Mouse (Mus musculus) liver, postnatal 0 days (tissue): ENCODE results near the gene Pcdh9. TPM values are rescaled to one million over a fixed set of nuclear protein-coding genes. Genes with fewer than 3 reads are reported as not detected.

ENCODE experiments used
- ATAC-seq: fragments of 200-750 bp; cut with Nextera tagmentation; 2 replicates; pipeline ENCODE4 v1.8.0; 2017; ENCODE audit warnings: mild to moderate bottlenecking, moderate library complexity
- DNase-seq: peaks from one replicate; pipeline ENCODE4 v3.0.0-alpha.2; 2016
- H3K27ac ChIP-seq: fragments of 300-500 bp; sonication (generic); 2 replicates; pipeline ENCODE4 v1.5.1; 2014; ENCODE audit warnings: antibody characterized with exemption, moderate library complexity, mild to moderate bottlenecking, low read depth
- H3K27me3 ChIP-seq: fragments of 300-500 bp; sonication (generic); 2 replicates; pipeline ENCODE4 v1.6.1; 2014; ENCODE audit warnings: low read length, control low read depth, mixed read lengths; ENCODE audit not compliant: insufficient read depth
- H3K36me3 ChIP-seq: fragments of 300-500 bp; sonication (generic); replicated peaks from 2 replicates; pipeline ENCODE4 v1.6.1; 2014; ENCODE audit warnings: mild to moderate bottlenecking, control low read depth, low read length, moderate library complexity, mixed read lengths; ENCODE audit not compliant: insufficient read depth
- H3K4me1 ChIP-seq: fragments of 300-500 bp; sonication (generic); 2 replicates; pipeline ENCODE4 v1.6.1; 2014; ENCODE audit warnings: antibody characterized with exemption, mild to moderate bottlenecking, control low read depth; ENCODE audit not compliant: insufficient read depth
- H3K4me2 ChIP-seq: fragments of 300-500 bp; sonication (generic); 2 replicates; pipeline ENCODE4 v1.6.1; 2014; ENCODE audit warnings: low read depth, mild to moderate bottlenecking, low read length, moderate library complexity, mixed read lengths
- H3K4me3 ChIP-seq: fragments of 300-500 bp; sonication (generic); 2 replicates; pipeline ENCODE4 v1.5.1; 2014; ENCODE audit warnings: low read depth, low read length
- H3K9ac ChIP-seq: fragments of 300-500 bp; sonication (generic); replicated peaks from 2 replicates; pipeline ENCODE4 v1.6.1; 2014; ENCODE audit warnings: mild to moderate bottlenecking, moderate library complexity
- H3K9me3 ChIP-seq: fragments of 300-500 bp; sonication (generic); 2 replicates; pipeline ENCODE4 v1.6.1; 2016; ENCODE audit warnings: mild to moderate bottlenecking, control low read depth, low read length, mixed read lengths
- CTCF ChIP-seq: sonication (generic); IDR thresholded peaks from 2 replicates; pipeline ENCODE4 v1.5.1; 2016; ENCODE audit warnings: antibody characterized with exemption, low read depth
- EP300 ChIP-seq: IDR thresholded peaks from 2 replicates; pipeline ENCODE4 v1.6.1; 2016; ENCODE audit warnings: antibody characterized with exemption, low read depth, mild to moderate bottlenecking
- WGBS: fragments of 180-500 bp; shearing (Covaris S2); extraction: QIAGEN DNeasy Blood & Tissue Kit; methylation state at CpG from one replicate; pipeline ENCODE4 v1.1.7; 2014; ENCODE audit not compliant: insufficient replicate concordance; 5-methylcytosine and 5-hydroxymethylcytosine counted together
- polyA plus RNA-seq: library from polyadenylated mRNA; unstranded; fragments of >200 nt; fragmentation: Nextera tagmentation; extraction: Ambion mirVana; gene quantifications from 2 replicates; pipeline ENCODE4 v1.2.1, GENCODE M21; 2015

The Pcdh9 gene
- polyA plus RNA-seq, 1 experiment from 2014 or later = 0.31 TPM

GRCm38 (mm10) chr14:93009147-93010064, 881.1 kb downstream of the Pcdh9 start:
- Histone ChIP-seq H3K9me3 (no peaks in the 10 kb centered on the region), H3K4me3 (no peak overlapping the region), H3K9ac (no peak overlapping the region), H3K36me3 (no peaks in the 10 kb centered on the region), H3K27ac (no peak overlapping the region), H3K27me3 (no peaks in the 10 kb centered on the region), H3K4me2 (no peak overlapping the region), H3K4me1 (no peaks in the 10 kb centered on the region)
- ATAC-seq (no peak), DNase-seq (no peak)
- 70% methylated on average over 5 of the region's 5 CpGs for WGBS
- TF ChIP-seq CTCF = no peak
- TF ChIP-seq EP300 = no peak
